Mouse (Mus musculus) spleen, adult 2 months (tissue): Measurements from ENCODE around the gene F11. TPM values are rescaled to one million over a fixed set of nuclear protein-coding genes. Genes with fewer than 3 reads are reported as not detected.

Experiments used
- DNase-seq, 2 experiments: peaks; one replicate each; pipeline versions ENCODE4 v3.0.0 to v3.0.0-alpha.2; 2012 to 2021; ENCODE audit warnings: low spot score in 2 of 2, low read depth in 1 of 2
- H3K27ac ChIP-seq: fragments of 200-500 bp; 2 replicates; pipeline ENCODE4 v1.5.1; 2012; ENCODE audit warnings: low read length, inconsistent platforms; ENCODE audit not compliant: insufficient read depth
- H3K27me3 ChIP-seq: fragments of 200-500 bp; 2 replicates; pipeline ENCODE4 v1.6.1; 2012; ENCODE audit warnings: mild to moderate bottlenecking, moderate library complexity, low read length, inconsistent platforms; ENCODE audit not compliant: control insufficient read depth, insufficient read depth
- H3K36me3 ChIP-seq: fragments of 200-500 bp; 2 replicates; pipeline ENCODE4 v1.6.1; 2012; ENCODE audit warnings: mild to moderate bottlenecking, low read length, inconsistent platforms; ENCODE audit not compliant: control insufficient read depth, insufficient read depth
- H3K4me1 ChIP-seq: fragments of 200-500 bp; 2 replicates; pipeline ENCODE4 v1.6.1; 2011; ENCODE audit warnings: inconsistent platforms; ENCODE audit not compliant: control insufficient read depth, insufficient read depth, insufficient read length
- H3K4me3 ChIP-seq: fragments of 200-500 bp; 2 replicates; pipeline ENCODE4 v1.5.1; 2011; ENCODE audit warnings: mild to moderate bottlenecking, inconsistent platforms; ENCODE audit not compliant: insufficient read depth, insufficient read length; ENCODE audit errors: extremely low read depth
- CTCF ChIP-seq: fragments of 200-500 bp; IDR thresholded peaks from 2 replicates; pipeline ENCODE4 v1.5.1; 2011; ENCODE audit warnings: mild to moderate bottlenecking, inconsistent platforms; ENCODE audit not compliant: insufficient read depth, insufficient read length, insufficient replicate concordance; ENCODE audit errors: extremely low read depth
- POLR2A ChIP-seq: fragments of 200-500 bp; IDR thresholded peaks from 2 replicates; pipeline ENCODE4 v1.6.1; 2011; ENCODE audit warnings: low read depth, low read length, inconsistent platforms
- WGBS: fragments of 180-500 bp; shearing (Covaris S2); methylation state at CpG from one replicate; pipeline ENCODE4 v1.1.7; 2018; 5-methylcytosine and 5-hydroxymethylcytosine counted together
- polyA plus RNA-seq: library from polyadenylated mRNA; depleted of rRNA; stranded (reverse); fragments of >200 nt; gene quantifications from 2 replicates; pipeline ENCODE4 v1.2.3, GENCODE M21; 2012

The F11 gene
- polyA plus RNA-seq, 1 experiment: not detected

GRCm38 (mm10) chr8:45253586-45253985 lies 8.2 kb downstream of the F11 start:
- no peak overlapping the region for H3K4me3 ChIP-seq
- TF ChIP-seq POLR2A (no peak), CTCF (no peak)
- H3K4me1 ChIP-seq: no peaks in the 10 kb centered on the region
- H3K36me3 ChIP-seq: no peaks in the 10 kb centered on the region
- no peak overlapping the region for H3K27ac ChIP-seq
- no peaks in the 10 kb centered on the region for H3K27me3 ChIP-seq
- WGBS: 94% methylated on average over 1 of the region's 1 CpGs
- no peak for DNase-seq

GRCm38 (mm10) chr8:45253111-45253510 lies 8.7 kb downstream of the F11 start:
- no peaks in the 10 kb centered on the region for H3K4me1 ChIP-seq
- 64% methylated on average over 2 of the region's 2 CpGs for WGBS
- TF ChIP-seq POLR2A (no peak), CTCF (no peak)
- H3K36me3 ChIP-seq: no peaks in the 10 kb centered on the region
- H3K4me3 ChIP-seq: no peak overlapping the region
- no peak overlapping the region for H3K27ac ChIP-seq
- H3K27me3 ChIP-seq: no peaks in the 10 kb centered on the region
- DNase-seq: no peak

GRCm38 (mm10) chr8:45246307-45246706 lies 15.5 kb downstream of the F11 start:
- Histone ChIP-seq H3K36me3 (no peaks in the 10 kb centered on the region), H3K27ac (no peak overlapping the region), H3K4me3 (no peak overlapping the region), H3K4me1 (no peaks in the 10 kb centered on the region), H3K27me3 (no peaks in the 10 kb centered on the region)
- WGBS: 73% methylated on average over 7 of the region's 7 CpGs
- TF ChIP-seq CTCF (no peak), POLR2A (no peak)
- no peak for DNase-seq

- no peaks in the 10 kb centered on the region for H3K27me3 ChIP-seq
- TF ChIP-seq CTCF (no peak), POLR2A (no peak)
- no peak for DNase-seq
- H3K4me3 ChIP-seq: no peak overlapping the region
- no peaks in the 10 kb centered on the region for H3K4me1 ChIP-seq
- H3K36me3 ChIP-seq: no peaks in the 10 kb centered on the region
- 80% methylated on average over 8 of the region's 8 CpGs for whole genome bisulfite sequencing
- H3K27ac ChIP-seq: no peak overlapping the region
Observed at GRCm38 (mm10) chr8:45239363-45239762, 22.5 kb downstream of the F11 start.

GRCm38 (mm10) chr8:45238282-45238681 lies 23.5 kb downstream of the F11 start:
- TF ChIP-seq POLR2A (no peak), CTCF (no peak)
- no peaks in the 10 kb centered on the region for H3K4me1 ChIP-seq
- no peaks in the 10 kb centered on the region for H3K36me3 ChIP-seq
- DNase-seq: no peak
- no peaks in the 10 kb centered on the region for H3K27me3 ChIP-seq
- WGBS: 30% methylated on average over 3 of the region's 3 CpGs
- H3K27ac ChIP-seq: no peak overlapping the region
- H3K4me3 ChIP-seq: no peak overlapping the region

GRCm38 (mm10) chr8:45236164-45236912 lies 25.5 kb downstream of the F11 start:
- TF ChIP-seq POLR2A: no peak
- TF ChIP-seq CTCF: no peak
- Histone ChIP-seq H3K4me3 (no peak overlapping the region), H3K27ac (no peak overlapping the region), H3K27me3 (no peaks in the 10 kb centered on the region), H3K36me3 (no peaks in the 10 kb centered on the region), H3K4me1 (no peaks in the 10 kb centered on the region)
- no peak for DNase-seq
- 32% methylated on average over 14 of the region's 14 CpGs for WGBS

- no peak for DNase-seq
Observed at GRCm38 (mm10) chr8:45235228-45235627, 26.6 kb downstream of the F11 start.

GRCm38 (mm10) chr8:45233256-45233655 lies 28.6 kb downstream of the F11 start:
- WGBS: 71% methylated on average over 3 of the region's 3 CpGs
- DNase-seq: no peak
- Histone ChIP-seq H3K4me3 (no peak overlapping the region), H3K36me3 (no peaks in the 10 kb centered on the region), H3K27me3 (no peaks in the 10 kb centered on the region), H3K4me1 (no peaks in the 10 kb centered on the region), H3K27ac (no peak overlapping the region)
- TF ChIP-seq POLR2A (no peak), CTCF (no peak)

More at GRCm38 (mm10) chr8:45235228-45235627, 26.6 kb downstream of the F11 start:
- Histone ChIP-seq H3K4me1 (no peaks in the 10 kb centered on the region), H3K27ac (no peak overlapping the region), H3K36me3 (no peaks in the 10 kb centered on the region), H3K27me3 (no peaks in the 10 kb centered on the region), H3K4me3 (no peak overlapping the region)
- WGBS: 86% methylated on average over 6 of the region's 6 CpGs
- no peak for TF ChIP-seq POLR2A
- TF ChIP-seq CTCF: no peak
